Mouse (Mus musculus) embryo, embryonic 10 days (tissue): ENCODE measurements around the gene Chrna4.

ENCODE experiments used
- DNase-seq: peaks from one replicate; pipeline ENCODE4 v3.0.0-alpha.2; 2015; ENCODE audit warnings: low spot score

The Chrna4 gene

GRCm38 (mm10) chr2:181038644-181039355 is 4.5 kb downstream of the Chrna4 start:
- peak; percentile 45 for DNase-seq

GRCm38 (mm10) chr2:181036561-181036960 is 6.8 kb downstream of the Chrna4 start:
- DNase-seq = no peak

GRCm38 (mm10) chr2:181035186-181035585 is 8.2 kb downstream of the Chrna4 start:
- no peak for DNase-seq

- no peak for DNase-seq
Observed at GRCm38 (mm10) chr2:181033310-181033709, 10.0 kb downstream of the Chrna4 start.

GRCm38 (mm10) chr2:181032407-181032806 is 10.9 kb downstream of the Chrna4 start:
- peak; percentile 49 for DNase-seq

GRCm38 (mm10) chr2:181031406-181031934 is 11.9 kb downstream of the Chrna4 start:
- no peak for DNase-seq

GRCm38 (mm10) chr2:181008339-181008738 is 35.0 kb downstream of the Chrna4 start:
- DNase-seq = no peak

- DNase-seq = peak; percentile 68
Observed at GRCm38 (mm10) chr2:181007054-181007453, 36.3 kb downstream of the Chrna4 start.

GRCm38 (mm10) chr2:180996905-180997304 is 46.4 kb downstream of the Chrna4 start:
- DNase-seq = no peak

GRCm38 (mm10) chr2:180996436-180996835 is 46.9 kb downstream of the Chrna4 start:
- peak; percentile 73 for DNase-seq

GRCm38 (mm10) chr2:180995457-180995856 is 47.9 kb downstream of the Chrna4 start:
- DNase-seq = no peak

GRCm38 (mm10) chr2:180994360-180994759 is 49.0 kb downstream of the Chrna4 start:
- DNase-seq = no peak

GRCm38 (mm10) chr2:180990347-180990746 is 53.0 kb downstream of the Chrna4 start:
- DNase-seq = no peak

GRCm38 (mm10) chr2:180988948-180989347 is 54.4 kb downstream of the Chrna4 start:
- no peak for DNase-seq

- no peak for DNase-seq
Observed at GRCm38 (mm10) chr2:180988347-180988913, 54.9 kb downstream of the Chrna4 start.

GRCm38 (mm10) chr2:180987432-180988030 is 55.8 kb downstream of the Chrna4 start:
- peak; percentile 51 for DNase-seq

GRCm38 (mm10) chr2:180987001-180987400 is 56.3 kb downstream of the Chrna4 start:
- no peak for DNase-seq

- no peak for DNase-seq
Observed at GRCm38 (mm10) chr2:180986449-180986848, 56.9 kb downstream of the Chrna4 start, which contains the start of gene Col20a1. Col20a1 (plus strand) TSS chr2:180986535.

GRCm38 (mm10) chr2:180985635-180986034 is 57.7 kb downstream of the Chrna4 start:
- no peak for DNase-seq

- DNase-seq = no peak
Observed at GRCm38 (mm10) chr2:180981133-180981532, 62.2 kb downstream of the Chrna4 start.
